Mouse (Mus musculus): ENCODE results near the gene Pgm2l1. TPM values are rescaled to one million over a fixed set of nuclear protein-coding genes. Genes with fewer than 3 reads are reported as not detected.

The Pgm2l1 gene
- polyA plus RNA-seq, 1 experiment = 0.90 TPM

DNA sequence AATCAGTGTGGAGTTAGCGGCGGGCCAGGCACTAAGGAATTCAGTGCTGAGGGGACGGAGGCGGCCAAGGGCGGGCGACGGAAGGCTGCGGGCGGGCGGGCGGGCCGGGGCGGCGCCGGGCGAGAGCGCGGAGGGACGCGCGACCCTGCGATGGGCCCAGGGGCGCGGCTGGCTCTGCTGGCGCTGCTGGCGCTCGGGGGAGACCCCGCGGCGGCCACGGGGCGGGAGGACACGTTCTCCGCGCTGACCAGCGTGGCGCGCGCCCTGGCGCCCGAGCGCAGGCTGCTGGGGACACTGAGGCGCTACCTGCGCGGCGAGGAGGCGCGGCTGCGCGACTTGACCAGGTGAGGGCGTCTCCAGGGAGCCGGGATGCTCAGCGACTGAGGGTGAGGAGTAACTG is 58.2 kb downstream of the Pgm2l1 start, which contains the start of gene P4ha3:
P4ha3 (plus strand) TSS at position 138 of the 400 bp plus-strand sequence.
- H3ac ChIP-seq (ENCODE audit: control insufficient read depth, insufficient read length, low read depth) = peak within 1 kb of the TSS; percentile 88
- TF ChIP-seq MYOG (IDR thresholded peaks at IDR 0.05; ENCODE audit: control insufficient read depth, extremely low read depth, insufficient read length) (no peak), CTCF (IDR thresholded peaks at IDR 0.05; ENCODE audit: control insufficient read depth, insufficient read depth, insufficient read length) (peak; percentile 16)
- H3K27me3 ChIP-seq (ENCODE audit: control insufficient read depth, insufficient read depth, insufficient read length) = no peaks in the 10 kb centered on the region
- H3K79me2 ChIP-seq (ENCODE audit: control insufficient read depth, insufficient read depth) = no peaks in the 10 kb centered on the region
- H3K79me3 ChIP-seq (ENCODE audit: low read depth) = no peaks in the 10 kb centered on the region
- no peaks in the 10 kb centered on the region for H3K36me3 ChIP-seq (ENCODE audit: control insufficient read depth, insufficient read depth)
- peak within 1 kb of the TSS; percentile 28 for H3K4me3 ChIP-seq (ENCODE audit: insufficient read depth, poor library complexity, severe bottlenecking)

DNA sequence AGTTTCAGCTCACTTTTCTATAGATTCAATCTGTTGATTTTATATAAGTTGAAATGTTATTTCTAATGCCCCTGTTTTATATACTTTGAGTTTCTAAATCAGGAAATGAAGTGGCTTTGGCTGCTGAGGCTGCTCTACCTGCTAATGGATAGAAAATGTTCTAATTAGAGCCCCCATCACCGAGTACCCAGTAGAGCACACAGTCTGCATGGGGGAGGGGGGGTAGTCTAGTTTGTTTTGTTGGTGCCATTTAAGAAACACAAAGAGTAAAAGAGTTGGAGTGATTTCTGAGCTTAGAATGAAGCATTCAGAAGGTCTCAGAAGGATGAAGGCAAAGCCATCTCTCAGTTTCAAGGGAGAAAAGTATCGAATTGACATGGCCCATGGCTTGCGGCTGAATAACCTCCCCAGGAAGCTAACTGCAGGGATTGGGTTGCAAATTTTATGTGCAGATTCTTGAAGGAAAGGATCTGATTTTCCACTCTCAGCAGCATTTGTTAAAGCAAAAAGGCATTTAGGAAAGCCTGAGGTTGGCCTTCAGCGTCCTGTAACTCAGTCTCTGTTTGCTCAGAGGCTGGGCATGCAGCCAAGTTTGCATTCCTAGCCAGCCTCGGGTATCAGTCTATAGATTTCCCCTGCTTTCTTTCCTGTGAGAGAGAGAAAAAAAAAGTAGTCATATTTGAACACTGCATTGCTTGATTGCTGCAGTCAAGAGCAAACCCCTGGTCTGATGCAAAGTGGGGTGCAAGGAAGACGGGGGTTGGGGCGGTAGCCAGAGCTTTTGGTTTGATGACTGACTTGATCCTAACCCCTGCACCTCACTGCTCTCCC is 60.8 kb downstream of the Pgm2l1 start:
- Histone ChIP-seq H3K79me2 (ENCODE audit: control insufficient read depth, insufficient read depth) (no peaks in the 10 kb centered on the region), H3K79me3 (ENCODE audit: low read depth) (no peaks in the 10 kb centered on the region), H3ac (ENCODE audit: control insufficient read depth, insufficient read length, low read depth) (no peak overlapping the region), H3K4me3 (ENCODE audit: insufficient read depth, poor library complexity, severe bottlenecking) (no peak overlapping the region), H3K36me3 (ENCODE audit: control insufficient read depth, insufficient read depth) (peaks cover 3% of the 10 kb centered on the region), H3K27me3 (ENCODE audit: control insufficient read depth, insufficient read depth, insufficient read length) (no peaks in the 10 kb centered on the region)
- TF ChIP-seq MYOG (IDR thresholded peaks at IDR 0.05; ENCODE audit: control insufficient read depth, extremely low read depth, insufficient read length) = no peak

GRCm38 (mm10) chr7:100288622-100289021 is 61.4 kb downstream of the Pgm2l1 start:
- TF ChIP-seq USF1 (IDR thresholded peaks at IDR 0.05; ENCODE audit: low read depth) (no peak), MYOD1 (IDR thresholded peaks at IDR 0.05; ENCODE audit: control insufficient read depth, insufficient read length, low read depth) (no peak), FOSL1 (IDR thresholded peaks at IDR 0.05; ENCODE audit: insufficient read depth, low read length, poor library complexity, severe bottlenecking) (no peak), MAX (IDR thresholded peaks at IDR 0.05) (no peak), CTCF (IDR thresholded peaks at IDR 0.05; ENCODE audit: control insufficient read depth, insufficient read depth, insufficient read length) (no peak), CEBPB (IDR thresholded peaks at IDR 0.05; ENCODE audit: low read depth) (no peak), MYOG (IDR thresholded peaks at IDR 0.05; ENCODE audit: control insufficient read depth, extremely low read depth, insufficient read length) (no peak)
- Histone ChIP-seq H3K79me2 (ENCODE audit: control insufficient read depth, insufficient read depth) (no peaks in the 10 kb centered on the region), H3K79me3 (ENCODE audit: low read depth) (no peaks in the 10 kb centered on the region), H3K4me3 (ENCODE audit: insufficient read depth, poor library complexity, severe bottlenecking) (no peak overlapping the region), H3K36me3 (ENCODE audit: control insufficient read depth, insufficient read depth) (peaks cover 3% of the 10 kb centered on the region), H3ac (ENCODE audit: control insufficient read depth, insufficient read length, low read depth) (no peak overlapping the region), H3K27me3 (ENCODE audit: control insufficient read depth, insufficient read depth, insufficient read length) (no peaks in the 10 kb centered on the region)

DNA sequence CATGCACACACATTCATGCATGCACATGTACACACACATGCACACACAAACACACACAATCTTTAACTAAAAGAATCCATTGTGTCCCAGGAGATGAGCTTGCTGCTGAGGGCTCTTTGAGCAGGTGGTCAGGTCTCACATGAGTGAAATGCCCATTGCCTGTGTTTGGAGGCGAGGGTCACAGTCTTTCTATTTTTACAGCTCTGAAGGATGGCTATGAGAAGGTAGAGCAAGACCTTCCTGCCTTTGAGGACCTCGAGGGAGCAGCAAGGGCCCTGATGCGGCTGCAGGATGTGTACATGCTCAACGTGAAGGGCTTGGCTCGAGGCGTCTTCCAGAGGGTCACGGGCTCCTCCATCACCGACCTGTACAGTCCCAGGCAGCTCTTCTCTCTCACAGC is 66.4 kb downstream of the Pgm2l1 start:
- Histone ChIP-seq H3K79me3 (ENCODE audit: low read depth) (no peaks in the 10 kb centered on the region), H3ac (ENCODE audit: control insufficient read depth, insufficient read length, low read depth) (no peak overlapping the region), H3K4me3 (ENCODE audit: insufficient read depth, poor library complexity, severe bottlenecking) (no peak overlapping the region), H3K79me2 (ENCODE audit: control insufficient read depth, insufficient read depth) (no peaks in the 10 kb centered on the region), H3K36me3 (ENCODE audit: control insufficient read depth, insufficient read depth) (peaks cover 3% of the 10 kb centered on the region), H3K27me3 (ENCODE audit: control insufficient read depth, insufficient read depth, insufficient read length) (no peaks in the 10 kb centered on the region)
- TF ChIP-seq CTCF (IDR thresholded peaks at IDR 0.05; ENCODE audit: control insufficient read depth, insufficient read depth, insufficient read length) (no peak), CEBPB (IDR thresholded peaks at IDR 0.05; ENCODE audit: low read depth) (no peak), MAX (IDR thresholded peaks at IDR 0.05) (no peak), MYOG (IDR thresholded peaks at IDR 0.05; ENCODE audit: control insufficient read depth, extremely low read depth, insufficient read length) (no peak), FOSL1 (IDR thresholded peaks at IDR 0.05; ENCODE audit: insufficient read depth, low read length, poor library complexity, severe bottlenecking) (no peak), USF1 (IDR thresholded peaks at IDR 0.05; ENCODE audit: low read depth) (no peak), MYOD1 (IDR thresholded peaks at IDR 0.05; ENCODE audit: control insufficient read depth, insufficient read length, low read depth) (no peak)

GRCm38 (mm10) chr7:100295745-100296144 is 68.6 kb downstream of the Pgm2l1 start:
- H3K27me3 ChIP-seq (ENCODE audit: control insufficient read depth, insufficient read depth, insufficient read length) = no peaks in the 10 kb centered on the region
- no peak overlapping the region for H3ac ChIP-seq (ENCODE audit: control insufficient read depth, insufficient read length, low read depth)
- no peak for TF ChIP-seq CEBPB (IDR thresholded peaks at IDR 0.05; ENCODE audit: low read depth)
- TF ChIP-seq USF1 (IDR thresholded peaks at IDR 0.05; ENCODE audit: low read depth) = no peak
- TF ChIP-seq CTCF (IDR thresholded peaks at IDR 0.05; ENCODE audit: control insufficient read depth, insufficient read depth, insufficient read length) = no peak
- TF ChIP-seq MYOD1 (IDR thresholded peaks at IDR 0.05; ENCODE audit: control insufficient read depth, insufficient read length, low read depth) = no peak
- TF ChIP-seq MAX (IDR thresholded peaks at IDR 0.05) = no peak
- no peak for TF ChIP-seq MYOG (IDR thresholded peaks at IDR 0.05; ENCODE audit: control insufficient read depth, extremely low read depth, insufficient read length)
- TF ChIP-seq FOSL1 (IDR thresholded peaks at IDR 0.05; ENCODE audit: insufficient read depth, low read length, poor library complexity, severe bottlenecking) = no peak
- H3K4me3 ChIP-seq (ENCODE audit: insufficient read depth, poor library complexity, severe bottlenecking) = no peak overlapping the region
- no peaks in the 10 kb centered on the region for H3K79me3 ChIP-seq (ENCODE audit: low read depth)
- H3K79me2 ChIP-seq (ENCODE audit: control insufficient read depth, insufficient read depth) = no peaks in the 10 kb centered on the region
- H3K36me3 ChIP-seq (ENCODE audit: control insufficient read depth, insufficient read depth) = peaks cover 3% of the 10 kb centered on the region

DNA sequence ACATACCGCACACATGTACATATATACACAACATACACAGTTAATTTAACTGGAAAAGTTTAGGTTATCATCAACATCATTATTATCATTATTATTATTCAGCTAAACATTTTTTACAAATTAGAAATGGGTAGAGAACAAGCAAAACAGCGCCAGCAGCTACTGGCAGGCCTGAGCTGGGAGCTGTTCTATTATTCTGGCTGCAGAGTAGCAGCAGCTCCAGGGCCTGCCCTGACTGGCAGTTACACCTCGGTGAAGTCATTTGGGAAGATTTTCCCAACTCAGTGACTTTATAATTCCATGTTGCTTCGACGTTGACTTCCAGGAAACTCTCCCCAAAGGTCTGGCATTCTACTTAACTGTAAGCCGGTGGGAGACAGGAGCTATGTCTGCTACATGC is 69.5 kb downstream of the Pgm2l1 start:
- no peaks in the 10 kb centered on the region for H3K79me3 ChIP-seq (ENCODE audit: low read depth)
- peaks cover 3% of the 10 kb centered on the region for H3K36me3 ChIP-seq (ENCODE audit: control insufficient read depth, insufficient read depth)
- H3ac ChIP-seq (ENCODE audit: control insufficient read depth, insufficient read length, low read depth) = no peak overlapping the region
- no peaks in the 10 kb centered on the region for H3K79me2 ChIP-seq (ENCODE audit: control insufficient read depth, insufficient read depth)
- TF ChIP-seq FOSL1 (IDR thresholded peaks at IDR 0.05; ENCODE audit: insufficient read depth, low read length, poor library complexity, severe bottlenecking) (no peak), MAX (IDR thresholded peaks at IDR 0.05) (no peak), USF1 (IDR thresholded peaks at IDR 0.05; ENCODE audit: low read depth) (no peak), MYOD1 (IDR thresholded peaks at IDR 0.05; ENCODE audit: control insufficient read depth, insufficient read length, low read depth) (no peak), CTCF (IDR thresholded peaks at IDR 0.05; ENCODE audit: control insufficient read depth, insufficient read depth, insufficient read length) (no peak), MYOG (IDR thresholded peaks at IDR 0.05; ENCODE audit: control insufficient read depth, extremely low read depth, insufficient read length) (no peak), CEBPB (IDR thresholded peaks at IDR 0.05; ENCODE audit: low read depth) (no peak)
- H3K4me3 ChIP-seq (ENCODE audit: insufficient read depth, poor library complexity, severe bottlenecking) = no peak overlapping the region
- no peaks in the 10 kb centered on the region for H3K27me3 ChIP-seq (ENCODE audit: control insufficient read depth, insufficient read depth, insufficient read length)
